Mouse (Mus musculus) hematopoietic stem cell, adult 5-6 weeks (primary cell): ENCODE results near the gene Nos2. TPM values are rescaled to one million over a fixed set of nuclear protein-coding genes. Genes with fewer than 3 reads are reported as not detected.
"Not testable (repeated sequence)": the region's sequence is repeated elsewhere in the genome, so short reads cannot be mapped to it uniquely, and the experiment has no call there.

Experiments used
- ATAC-seq, 2 experiments: fragments of 125-278 bp in 1 of 2; replicated peaks in 1 of 2; 2 replicates each; pipeline ENCODE4 v1.8.0; 2016 to 2017; ENCODE audit warnings: inconsistent platforms in 2 of 2, mild to moderate bottlenecking in 2 of 2, moderate number of reproducible peaks in 2 of 2, low read depth in 1 of 2, moderate TSS enrichment in 1 of 2; ENCODE audit not compliant: low FRiP score in 2 of 2, poor library complexity in 2 of 2, severe bottlenecking in 2 of 2, insufficient read depth in 1 of 2, low TSS enrichment in 1 of 2
- total RNA-seq: library from RNA; stranded (forward); fragments of 172-1452, 232-1000 nt; gene quantifications from 2 replicates; pipeline ENCODE4 v1.2.3, GENCODE M21; 2017

Gene Nos2
- total RNA-seq, 1 experiment from 2014 or later: not detected

GRCm38 (mm10) chr11:79005578-79006394 is 85.2 kb downstream of the Nos2 start:
- ATAC-seq: no peak

- ATAC-seq: no peak
Observed at GRCm38 (mm10) chr11:79006417-79006816, 85.8 kb downstream of the Nos2 start.

GRCm38 (mm10) chr11:79007356-79007755 is 86.8 kb downstream of the Nos2 start:
- ATAC-seq: not testable (repeated sequence)

GRCm38 (mm10) chr11:79008007-79008775 is 87.6 kb downstream of the Nos2 start:
- ATAC-seq: no peak

- no peak for ATAC-seq
Observed at GRCm38 (mm10) chr11:79008891-79009290, 88.3 kb downstream of the Nos2 start.

Other genes with a start within 250 kb of the Nos2 start
- gene Nlk, start 223.4 kb upstream of the Nos2 start, total RNA-seq: 23.8 and 41.8 TPM in 2 replicates
- 19.4 and 30.0 TPM in 2 replicates for gene Ccnq, start 169.1 kb upstream of the Nos2 start, total RNA-seq
- 5.8 and 104 TPM in 2 replicates for gene Lyrm9, start 94.2 kb upstream of the Nos2 start, total RNA-seq
- gene Lgals9, start 64.2 kb downstream of the Nos2 start, total RNA-seq: 66.6 and 104 TPM in 2 replicates
- gene Ksr1, start 225.6 kb downstream of the Nos2 start, total RNA-seq: 10.3 and 15.1 TPM in 2 replicates